Mouse (Mus musculus): ENCODE results near the gene Capn6. TPM values are rescaled to one million over a fixed set of nuclear protein-coding genes. Genes with fewer than 3 reads are reported as not detected.

The Capn6 gene
- 1.6 and 2.2 TPM in 2 replicates for polyA plus RNA-seq (2015; fragmentation: Nextera tagmentation; extraction: Ambion mirVana)

DNA sequence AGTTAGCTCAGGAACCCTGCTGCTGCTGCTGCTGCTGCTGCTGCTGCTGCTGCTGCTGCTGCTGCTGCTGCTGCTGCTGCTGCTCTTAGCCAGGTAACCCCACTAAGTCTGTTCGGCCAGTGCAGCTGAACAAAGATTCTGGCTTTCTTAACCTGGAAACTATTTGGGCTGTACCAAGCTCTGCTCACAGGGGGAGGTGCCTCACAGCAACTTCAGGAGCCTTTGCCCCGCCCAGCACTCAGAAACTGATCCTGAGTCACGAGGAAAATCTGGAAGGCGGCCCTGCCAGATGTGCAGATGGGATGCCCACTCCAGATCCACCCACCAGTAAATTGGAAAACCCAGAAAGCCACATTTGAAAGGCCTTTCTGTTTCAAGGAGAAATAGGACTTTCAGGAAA is at the start of gene Capn6:
TSS of gene Capn6 (minus strand) at position 203 of the 400 bp plus-strand sequence.
- Histone ChIP-seq H3K9ac (no peak within 1 kb of the TSS), H3K9me3 (no peaks in the 10 kb centered on the region), H3K4me2 (no peak within 1 kb of the TSS), H3K36me3 (replicated peaks) (no peaks in the 10 kb centered on the region), H3K27me3 (replicated peaks) (no peaks in the 10 kb centered on the region), H3K4me1 (no peaks in the 10 kb centered on the region), H3K4me3 (no peak within 1 kb of the TSS), H3K27ac (no peak within 1 kb of the TSS)
- ATAC-seq (replicated peaks) = no peak
- WGBS = 62% methylated on average over 4 of the region's 4 CpGs

DNA sequence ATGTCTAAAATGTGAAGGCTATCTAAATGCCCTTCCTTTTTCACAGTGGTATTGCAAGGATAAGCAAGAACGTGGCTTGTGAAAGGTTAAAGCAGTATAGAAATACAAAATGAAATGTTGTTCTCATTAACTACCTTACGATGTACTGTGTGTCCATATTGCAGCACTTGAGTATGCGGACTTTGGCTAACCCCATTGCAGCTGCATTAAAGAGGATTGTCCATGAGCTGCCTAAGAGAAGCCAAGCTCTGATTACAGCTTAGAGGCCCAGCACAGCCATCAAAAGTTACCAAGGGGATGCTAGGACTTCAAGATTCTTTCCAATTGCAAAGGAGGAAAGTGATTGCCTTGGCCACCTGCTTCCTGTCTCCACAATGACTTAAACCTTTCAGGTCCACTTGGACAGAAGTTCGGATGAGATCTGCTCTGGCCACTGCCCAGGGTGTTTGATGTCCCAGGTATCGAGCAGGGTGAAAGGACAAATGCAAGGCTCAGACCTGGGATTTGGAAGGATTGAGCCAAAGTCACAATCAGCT is 40.0 kb upstream of the Capn6 start:
- no peaks in the 10 kb centered on the region for H3K9me3 ChIP-seq
- H3K27ac ChIP-seq = no peak overlapping the region
- no peak overlapping the region for H3K9ac ChIP-seq
- WGBS = 74% methylated on average over 5 of the region's 5 CpGs
- no peak overlapping the region for H3K4me3 ChIP-seq
- no peaks in the 10 kb centered on the region for H3K36me3 ChIP-seq (replicated peaks)
- no peak for ATAC-seq (replicated peaks)
- H3K4me2 ChIP-seq = no peak overlapping the region
- no peaks in the 10 kb centered on the region for H3K4me1 ChIP-seq
- no peaks in the 10 kb centered on the region for H3K27me3 ChIP-seq (replicated peaks)

DNA sequence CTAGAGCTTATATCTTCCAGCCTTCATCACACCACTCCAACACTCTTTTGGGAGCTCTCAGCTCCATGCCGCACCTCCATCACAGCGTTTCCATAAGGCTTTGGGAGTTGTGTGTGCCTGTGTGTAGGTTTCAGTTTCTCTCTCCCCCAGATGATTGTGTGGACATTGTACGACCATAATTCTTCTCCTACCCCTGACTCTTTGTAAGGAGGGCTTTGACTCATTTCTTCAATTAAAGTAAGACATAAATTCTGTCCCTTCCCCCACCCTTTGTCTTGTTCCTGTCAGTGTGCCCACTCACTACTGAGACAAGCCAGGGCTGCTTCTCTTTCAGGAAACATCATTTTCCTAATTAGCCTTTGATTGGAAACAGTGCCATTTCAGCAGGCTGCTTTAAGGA is 24.1 kb upstream of the Capn6 start:
- H3K4me2 ChIP-seq = no peak overlapping the region
- no peak overlapping the region for H3K9ac ChIP-seq
- 78% methylated on average over 3 of the region's 3 CpGs for WGBS
- H3K4me3 ChIP-seq = no peak overlapping the region
- H3K4me1 ChIP-seq = no peaks in the 10 kb centered on the region
- H3K36me3 ChIP-seq (replicated peaks) = no peaks in the 10 kb centered on the region
- no peak for ATAC-seq (replicated peaks)
- no peaks in the 10 kb centered on the region; the same call in 1 of the 2 replicates for H3K27me3 ChIP-seq (replicated peaks)
- no peak overlapping the region for H3K27ac ChIP-seq
- no peaks in the 10 kb centered on the region for H3K9me3 ChIP-seq

DNA sequence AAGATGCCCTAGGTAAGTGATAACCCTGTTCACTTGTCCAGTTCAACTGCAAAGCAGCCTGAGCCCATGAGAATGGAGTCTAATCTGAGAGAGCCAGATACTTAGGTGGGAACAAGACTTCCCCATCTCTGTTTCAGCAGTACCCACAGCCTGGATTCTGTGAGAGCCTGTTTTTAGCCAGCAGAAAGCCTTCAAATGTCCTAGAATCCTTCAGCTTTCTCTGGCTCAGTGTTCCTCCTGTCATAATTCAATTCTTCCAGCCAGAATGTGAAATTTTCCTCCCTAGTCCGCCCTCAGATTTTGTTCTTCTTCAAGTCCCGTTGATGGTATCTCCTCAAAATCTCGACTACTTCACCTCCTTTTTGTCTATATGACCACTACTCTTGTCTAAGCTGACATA is 22.8 kb upstream of the Capn6 start:
- Histone ChIP-seq H3K36me3 (replicated peaks) (no peaks in the 10 kb centered on the region), H3K9me3 (no peaks in the 10 kb centered on the region), H3K9ac (no peak overlapping the region), H3K4me1 (no peaks in the 10 kb centered on the region), H3K27ac (no peak overlapping the region), H3K27me3 (replicated peaks) (no peaks in the 10 kb centered on the region; the same call in 1 of the 2 replicates), H3K4me3 (no peak overlapping the region), H3K4me2 (no peak overlapping the region)
- 72% methylated on average over 3 of the region's 3 CpGs for WGBS
- no peak for ATAC-seq (replicated peaks)

DNA sequence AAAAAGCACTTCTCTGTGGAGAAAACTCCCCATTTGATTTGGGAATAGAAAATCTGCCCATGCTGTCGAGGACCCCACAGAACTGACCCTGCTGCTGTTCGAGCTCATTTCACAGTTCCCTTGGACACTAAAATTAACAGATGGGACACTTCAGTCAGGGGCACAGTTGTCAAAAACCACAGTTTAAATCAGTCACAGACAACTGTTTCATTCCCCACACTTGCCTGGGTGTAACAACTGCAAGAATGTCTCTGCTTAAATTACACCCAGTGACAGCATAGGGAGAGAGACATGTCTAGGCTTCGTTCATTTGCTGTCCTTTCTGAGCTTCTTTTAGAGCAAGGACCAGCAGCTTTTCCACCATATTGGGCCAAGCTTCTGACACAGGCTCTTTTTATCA is 19.4 kb upstream of the Capn6 start:
- Histone ChIP-seq H3K9me3 (no peaks in the 10 kb centered on the region), H3K27ac (no peak overlapping the region), H3K36me3 (replicated peaks) (no peaks in the 10 kb centered on the region), H3K4me3 (no peak overlapping the region), H3K4me2 (no peak overlapping the region), H3K9ac (no peak overlapping the region), H3K4me1 (no peaks in the 10 kb centered on the region), H3K27me3 (replicated peaks) (no peaks in the 10 kb centered on the region; the same call in 1 of the 2 replicates)
- ATAC-seq (replicated peaks) = no peak
- WGBS = 82% methylated on average over 3 of the region's 3 CpGs

DNA sequence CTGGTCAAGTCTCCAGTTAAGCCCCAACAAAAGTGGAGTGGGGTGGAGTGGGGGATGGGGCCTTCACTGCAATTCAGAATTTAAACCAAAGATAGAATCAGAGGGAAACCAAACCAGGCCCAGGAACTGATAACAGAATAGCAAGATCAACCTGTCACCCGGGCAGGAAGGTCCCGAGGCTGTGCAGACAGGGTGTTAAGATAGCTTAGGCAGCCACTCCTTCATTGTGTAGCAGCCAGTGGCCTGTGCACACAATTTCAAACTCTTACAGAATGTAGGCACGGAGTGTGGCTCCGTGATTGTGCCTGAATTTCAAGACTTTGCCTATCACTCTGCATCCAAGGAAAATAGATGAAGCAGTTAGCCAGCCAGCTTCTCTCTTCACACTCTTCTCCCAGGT is 693 bp downstream of the Capn6 start:
- no peaks in the 10 kb centered on the region for H3K9me3 ChIP-seq
- H3K27ac ChIP-seq = no peak overlapping the region
- ATAC-seq (replicated peaks) = no peak
- H3K4me1 ChIP-seq = no peaks in the 10 kb centered on the region
- H3K27me3 ChIP-seq (replicated peaks) = no peaks in the 10 kb centered on the region
- no peak overlapping the region for H3K4me2 ChIP-seq
- 53% methylated on average over 4 of the region's 4 CpGs for WGBS
- no peak overlapping the region for H3K4me3 ChIP-seq
- no peaks in the 10 kb centered on the region for H3K36me3 ChIP-seq (replicated peaks)
- H3K9ac ChIP-seq = no peak overlapping the region

DNA sequence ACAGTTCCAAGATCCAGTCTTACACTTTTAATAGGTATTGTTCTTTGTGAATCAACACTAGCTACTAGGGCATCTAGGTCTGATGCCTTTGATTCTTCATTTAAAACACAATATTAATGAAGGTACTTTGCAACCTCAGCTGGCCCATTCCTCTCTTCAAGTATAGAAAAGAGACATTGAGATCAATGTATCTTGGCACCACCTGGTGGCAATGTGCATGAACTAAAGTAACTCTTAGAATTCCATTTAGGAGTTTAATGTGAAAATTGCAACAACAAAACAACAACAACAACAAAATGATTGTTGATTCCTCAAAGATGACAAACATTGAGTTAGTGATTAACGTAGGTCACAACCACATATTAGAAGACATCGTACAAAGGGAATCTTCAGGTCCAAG is 8.3 kb downstream of the Capn6 start:
- Histone ChIP-seq H3K9me3 (no peaks in the 10 kb centered on the region), H3K36me3 (replicated peaks) (no peaks in the 10 kb centered on the region), H3K4me3 (no peak overlapping the region), H3K27ac (no peak overlapping the region), H3K4me1 (no peaks in the 10 kb centered on the region), H3K27me3 (replicated peaks) (no peaks in the 10 kb centered on the region), H3K9ac (no peak overlapping the region), H3K4me2 (no peak overlapping the region)
- ATAC-seq (replicated peaks) = no peak
- WGBS = 96% methylated on average over 2 of the region's 2 CpGs

DNA sequence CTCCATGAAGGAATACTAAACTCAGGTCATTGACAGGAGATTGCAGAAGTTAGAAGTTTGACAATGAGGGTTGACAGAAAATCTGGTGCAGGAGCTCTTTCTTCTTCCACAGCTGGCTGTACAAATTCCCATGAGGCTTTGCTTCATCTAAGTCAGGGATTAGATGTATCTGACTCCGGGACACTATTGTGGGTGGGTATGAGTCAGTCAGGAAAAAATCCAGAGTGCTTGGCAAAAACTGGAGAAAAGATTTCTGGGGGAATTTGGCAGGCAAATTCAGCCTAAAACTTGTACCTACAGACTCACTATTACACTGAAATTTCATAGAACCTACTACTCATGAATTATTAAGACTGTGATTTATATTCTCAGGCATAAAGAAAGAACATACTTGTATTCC is 11.3 kb downstream of the Capn6 start:
- no peaks in the 10 kb centered on the region for H3K4me1 ChIP-seq
- no peaks in the 10 kb centered on the region for H3K27me3 ChIP-seq (replicated peaks)
- ATAC-seq (replicated peaks) = no peak
- H3K9me3 ChIP-seq = no peaks in the 10 kb centered on the region
- 90% methylated on average over 1 of the region's 1 CpGs for WGBS
- no peak overlapping the region for H3K4me3 ChIP-seq
- H3K4me2 ChIP-seq = no peak overlapping the region
- no peaks in the 10 kb centered on the region for H3K36me3 ChIP-seq (replicated peaks)
- H3K9ac ChIP-seq = no peak overlapping the region
- H3K27ac ChIP-seq = no peak overlapping the region

DNA sequence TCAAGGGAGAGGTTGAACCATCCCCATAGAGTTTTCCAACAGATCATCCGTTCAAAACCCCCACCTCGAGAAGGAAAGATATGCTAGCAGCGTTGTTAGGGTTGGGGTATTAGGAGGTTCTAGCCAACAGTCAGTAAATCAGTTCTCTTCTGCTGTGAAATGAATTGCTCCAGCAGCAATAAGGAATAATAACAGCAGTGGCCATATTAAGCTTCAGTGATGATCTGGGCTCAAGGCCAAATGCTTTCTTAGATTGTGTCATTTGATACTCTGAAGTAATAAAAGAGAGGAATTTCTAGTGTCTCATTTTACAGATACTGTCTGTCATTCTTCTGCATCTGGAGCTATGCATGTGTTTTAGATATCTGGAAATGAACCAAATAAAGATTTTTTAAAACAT is 64.7 kb downstream of the Capn6 start:
- Histone ChIP-seq H3K27ac (no peak overlapping the region), H3K27me3 (replicated peaks) (no peaks in the 10 kb centered on the region), H3K4me3 (no peak overlapping the region), H3K4me2 (no peak overlapping the region), H3K9me3 (no peaks in the 10 kb centered on the region), H3K9ac (no peak overlapping the region), H3K36me3 (replicated peaks) (no peaks in the 10 kb centered on the region), H3K4me1 (no peaks in the 10 kb centered on the region)
- 75% methylated on average over 3 of the region's 3 CpGs for WGBS
- ATAC-seq (replicated peaks) = no peak

Small RNA genes within 50 kb of the gene (microRNA-seq; reads per million reads assigned to microRNA genes)
- not detected for gene Gm47298

Other genes starting within 250 kb of the Capn6 start
- gene Dcx, start 105.9 kb upstream of the Capn6 start, polyA plus RNA-seq (2015; fragmentation: Nextera tagmentation; extraction: Ambion mirVana) = 274 and 311 TPM in 2 replicates